Mouse (Mus musculus): ENCODE measurements around the gene Arhgef28. TPM values are rescaled to one million over a fixed set of nuclear protein-coding genes. Genes with fewer than 3 reads are reported as not detected.

Arhgef28 gene
- polyA plus RNA-seq, 1 experiment = 8.7 TPM

DNA sequence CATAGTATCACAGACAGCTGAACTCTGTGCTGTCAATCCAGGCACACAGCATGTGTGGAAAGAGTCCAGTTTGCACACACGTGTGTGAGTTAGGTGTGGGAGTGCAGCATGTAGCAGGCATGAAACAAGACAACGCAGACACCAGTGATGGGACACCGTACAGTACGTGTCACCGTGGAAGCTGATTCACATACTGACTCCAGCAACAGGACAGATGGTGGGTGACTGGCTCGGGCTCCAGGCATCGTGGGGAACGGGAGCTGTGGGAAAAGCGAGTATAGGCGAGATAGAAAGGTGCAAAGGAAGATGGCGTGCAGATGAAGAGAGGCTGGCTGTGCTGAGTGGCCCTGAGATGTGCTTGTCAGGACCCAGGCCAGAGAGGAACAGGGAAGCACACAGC is 23.9 kb downstream of the Arhgef28 start:
- no peak overlapping the region for H3K4me3 ChIP-seq (replicated peaks; ENCODE audit: insufficient read depth, low read depth, low read length)
- DNase-seq = no peak
- 53% methylated on average over 11 of the region's 11 CpGs for WGBS
- H3K27me3 ChIP-seq (ENCODE audit: control insufficient read depth, insufficient read depth, low read length) = no peaks in the 10 kb centered on the region
- no peaks in the 10 kb centered on the region for H3K4me1 ChIP-seq (ENCODE audit: control insufficient read depth, insufficient read depth, low read length)
- no peak overlapping the region for H3K27ac ChIP-seq (ENCODE audit: insufficient read depth, low read length)
- TF ChIP-seq POLR2A (IDR thresholded peaks at IDR 0.05; ENCODE audit: borderline replicate concordance, insufficient read depth, low read length) = no peak

DNA sequence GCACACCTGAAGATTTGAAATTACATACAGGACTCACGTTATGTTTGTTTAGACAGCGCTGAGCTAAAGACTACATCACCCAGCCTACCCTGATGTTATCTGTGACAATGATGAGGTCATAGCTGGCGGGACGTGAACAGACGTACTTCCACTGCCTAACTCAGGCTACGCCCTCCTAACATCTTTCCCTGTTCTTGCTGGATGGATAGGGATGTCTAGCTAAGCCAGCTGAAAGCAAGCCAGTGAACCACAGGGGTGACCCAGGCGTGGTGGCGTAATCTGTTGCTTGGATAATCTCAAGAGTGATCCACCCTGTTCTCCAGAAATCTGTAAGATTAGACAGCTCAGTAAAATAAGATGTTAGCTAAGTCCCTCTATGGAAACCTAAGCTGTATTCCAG is 25.6 kb downstream of the Arhgef28 start:
- Histone ChIP-seq H3K27ac (ENCODE audit: insufficient read depth, low read length) (no peak overlapping the region), H3K27me3 (ENCODE audit: control insufficient read depth, insufficient read depth, low read length) (no peaks in the 10 kb centered on the region), H3K4me3 (replicated peaks; ENCODE audit: insufficient read depth, low read depth, low read length) (no peak overlapping the region), H3K4me1 (ENCODE audit: control insufficient read depth, insufficient read depth, low read length) (no peaks in the 10 kb centered on the region)
- 65% methylated on average over 8 of the region's 8 CpGs for WGBS
- no peak for DNase-seq
- no peak for TF ChIP-seq POLR2A (IDR thresholded peaks at IDR 0.05; ENCODE audit: borderline replicate concordance, insufficient read depth, low read length)
- no peak for TF ChIP-seq CTCF (IDR thresholded peaks at IDR 0.05; ENCODE audit: borderline replicate concordance, insufficient read depth, low read depth, low read length)

DNA sequence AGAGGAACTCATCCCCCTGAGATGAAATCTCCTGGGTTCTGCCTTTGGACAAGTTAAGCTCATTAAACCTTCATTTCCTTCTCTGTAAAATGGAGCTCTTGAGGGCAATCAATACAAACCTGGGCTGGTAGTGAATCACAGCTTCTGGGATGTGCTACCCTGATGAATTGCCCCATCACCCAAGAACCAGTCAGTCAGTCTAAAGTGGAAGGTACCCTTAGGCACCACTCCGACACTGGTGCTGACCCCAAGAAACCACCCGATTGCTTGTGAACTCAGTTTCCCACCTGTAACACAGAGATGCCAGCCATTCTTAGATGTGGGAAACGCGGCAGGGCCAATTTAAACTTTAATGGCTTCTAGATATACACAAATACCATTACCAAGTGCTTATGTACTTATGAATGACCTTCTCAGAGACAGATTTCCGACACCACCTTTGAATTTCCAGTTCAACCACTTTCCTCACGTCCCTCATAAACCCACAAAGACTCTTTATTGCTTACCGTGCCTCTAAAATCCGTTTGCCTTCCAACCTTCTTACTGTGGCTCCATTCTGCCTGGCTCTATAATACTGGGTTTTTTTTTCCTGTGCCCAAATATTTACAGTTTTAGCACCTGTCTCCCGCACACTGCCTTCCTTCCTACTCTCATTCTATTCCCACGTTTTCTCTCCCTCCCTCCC is 30.8 kb downstream of the Arhgef28 start:
- no peak for DNase-seq
- no peak for TF ChIP-seq POLR2A (IDR thresholded peaks at IDR 0.05; ENCODE audit: borderline replicate concordance, insufficient read depth, low read length)
- H3K4me3 ChIP-seq (replicated peaks; ENCODE audit: insufficient read depth, low read depth, low read length) = no peak overlapping the region
- 78% methylated on average over 10 of the region's 10 CpGs for WGBS
- H3K27ac ChIP-seq (ENCODE audit: insufficient read depth, low read length) = no peak overlapping the region
- no peaks in the 10 kb centered on the region for H3K27me3 ChIP-seq (ENCODE audit: control insufficient read depth, insufficient read depth, low read length)
- no peaks in the 10 kb centered on the region for H3K4me1 ChIP-seq (ENCODE audit: control insufficient read depth, insufficient read depth, low read length)

DNA sequence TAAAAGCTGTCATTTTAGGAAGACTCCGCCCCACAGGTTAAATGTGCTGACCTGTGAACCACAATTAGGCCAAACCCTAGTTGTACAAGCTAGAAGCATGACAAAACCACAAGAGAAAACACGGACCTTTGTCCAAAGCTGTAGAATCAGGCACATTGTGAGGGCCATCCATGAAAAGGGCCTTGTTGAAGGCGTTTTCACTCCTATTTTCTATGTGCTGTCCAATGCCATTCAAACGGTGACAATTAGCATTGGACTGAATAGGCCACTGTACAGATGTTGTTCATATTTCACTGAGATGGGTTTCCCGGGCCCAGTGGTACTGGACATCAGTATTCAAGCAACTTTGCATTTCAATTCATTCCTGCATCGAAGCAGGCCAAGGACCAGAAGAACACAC is 33.2 kb downstream of the Arhgef28 start:
- no peak overlapping the region for H3K4me3 ChIP-seq (replicated peaks; ENCODE audit: insufficient read depth, low read depth, low read length)
- no peak for DNase-seq
- no peak overlapping the region; the same call in 1 of the 2 replicates for H3K27ac ChIP-seq (ENCODE audit: insufficient read depth, low read length)
- no peaks in the 10 kb centered on the region for H3K4me1 ChIP-seq (ENCODE audit: control insufficient read depth, insufficient read depth, low read length)
- 79% methylated on average over 6 of the region's 6 CpGs for WGBS
- TF ChIP-seq CTCF (IDR thresholded peaks at IDR 0.05; ENCODE audit: borderline replicate concordance, insufficient read depth, low read depth, low read length) (no peak), POLR2A (IDR thresholded peaks at IDR 0.05; ENCODE audit: borderline replicate concordance, insufficient read depth, low read length) (no peak)
- H3K27me3 ChIP-seq (ENCODE audit: control insufficient read depth, insufficient read depth, low read length) = no peaks in the 10 kb centered on the region

DNA sequence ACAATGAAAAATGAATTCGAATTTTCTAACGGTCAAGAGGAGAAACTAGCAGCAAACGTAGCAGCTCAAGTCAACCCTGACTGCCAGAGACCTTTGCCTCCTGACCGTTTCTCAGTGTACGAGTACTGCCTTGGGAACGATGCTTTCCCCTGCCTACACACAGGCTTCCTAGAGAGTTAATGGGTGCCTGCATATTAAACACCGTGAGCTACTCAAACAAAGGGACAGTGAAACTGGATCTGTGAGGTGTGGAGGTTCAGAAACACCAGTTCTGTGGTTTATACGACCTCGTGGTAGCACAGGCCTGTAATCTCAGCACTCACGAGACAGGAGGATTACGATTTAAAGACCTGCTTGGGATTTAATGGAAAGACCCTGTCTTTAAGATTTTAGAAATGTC is 33.9 kb downstream of the Arhgef28 start:
- Histone ChIP-seq H3K4me3 (replicated peaks; ENCODE audit: insufficient read depth, low read depth, low read length) (no peak overlapping the region), H3K27me3 (ENCODE audit: control insufficient read depth, insufficient read depth, low read length) (no peaks in the 10 kb centered on the region), H3K4me1 (ENCODE audit: control insufficient read depth, insufficient read depth, low read length) (no peaks in the 10 kb centered on the region), H3K27ac (ENCODE audit: insufficient read depth, low read length) (no peak overlapping the region; the same call in 1 of the 2 replicates)
- DNase-seq = no peak
- TF ChIP-seq POLR2A (IDR thresholded peaks at IDR 0.05; ENCODE audit: borderline replicate concordance, insufficient read depth, low read length) (no peak), CTCF (IDR thresholded peaks at IDR 0.05; ENCODE audit: borderline replicate concordance, insufficient read depth, low read depth, low read length) (no peak)
- WGBS = 82% methylated on average over 11 of the region's 11 CpGs

DNA sequence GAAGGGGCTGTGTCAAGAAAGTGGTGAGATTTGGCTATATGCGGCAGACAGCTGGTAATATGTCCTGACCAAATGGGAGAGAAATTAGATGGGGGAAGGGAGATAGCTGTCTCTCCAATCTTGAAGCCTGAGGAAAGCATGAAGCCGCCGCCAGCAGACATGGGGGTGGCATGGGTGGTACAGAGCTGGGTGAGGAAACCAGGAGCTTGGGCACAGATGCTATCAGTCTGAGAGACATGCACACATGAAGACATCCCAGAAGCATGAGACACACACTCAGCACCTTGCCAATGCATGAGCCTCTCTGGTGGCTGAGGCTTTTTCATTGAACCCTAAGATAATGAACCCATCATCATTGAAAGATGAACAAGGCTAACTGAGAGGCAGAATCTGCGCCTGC is 34.5 kb downstream of the Arhgef28 start:
- no peaks in the 10 kb centered on the region for H3K27me3 ChIP-seq (ENCODE audit: control insufficient read depth, insufficient read depth, low read length)
- no peak overlapping the region for H3K4me3 ChIP-seq (replicated peaks; ENCODE audit: insufficient read depth, low read depth, low read length)
- H3K4me1 ChIP-seq (ENCODE audit: control insufficient read depth, insufficient read depth, low read length) = no peaks in the 10 kb centered on the region
- WGBS = 88% methylated on average over 4 of the region's 4 CpGs
- DNase-seq = no peak
- TF ChIP-seq POLR2A (IDR thresholded peaks at IDR 0.05; ENCODE audit: borderline replicate concordance, insufficient read depth, low read length) (no peak), CTCF (IDR thresholded peaks at IDR 0.05; ENCODE audit: borderline replicate concordance, insufficient read depth, low read depth, low read length) (no peak)
- no peak overlapping the region for H3K27ac ChIP-seq (ENCODE audit: insufficient read depth, low read length)

DNA sequence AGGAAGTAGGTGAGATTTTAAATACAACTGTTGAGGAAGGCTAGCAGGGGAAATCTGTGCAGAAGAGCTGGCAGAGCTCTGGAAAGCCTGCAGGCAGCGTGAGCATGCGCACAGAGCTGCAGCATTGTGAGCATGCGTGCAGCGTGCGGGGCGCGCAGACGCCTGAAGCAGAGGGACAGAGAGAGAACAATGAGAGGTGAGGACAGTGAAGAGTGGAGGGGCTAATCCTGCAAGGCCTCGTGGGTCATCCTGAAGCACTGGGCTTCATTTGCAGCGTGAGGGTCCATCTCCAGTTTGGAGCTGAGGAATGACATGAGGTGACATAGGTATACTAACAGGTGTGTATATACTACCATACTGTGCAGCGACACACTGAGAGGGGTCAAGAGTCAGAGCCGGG is 35.0 kb downstream of the Arhgef28 start:
- WGBS = 85% methylated on average over 12 of the region's 12 CpGs
- Histone ChIP-seq H3K27ac (ENCODE audit: insufficient read depth, low read length) (no peak overlapping the region), H3K4me1 (ENCODE audit: control insufficient read depth, insufficient read depth, low read length) (no peaks in the 10 kb centered on the region), H3K27me3 (ENCODE audit: control insufficient read depth, insufficient read depth, low read length) (no peaks in the 10 kb centered on the region), H3K4me3 (replicated peaks; ENCODE audit: insufficient read depth, low read depth, low read length) (peak overlapping the region; percentile 0)
- DNase-seq = peak in 1 of 2 experiments; percentile 7
- no peak for TF ChIP-seq POLR2A (IDR thresholded peaks at IDR 0.05; ENCODE audit: borderline replicate concordance, insufficient read depth, low read length)
- TF ChIP-seq CTCF (IDR thresholded peaks at IDR 0.05; ENCODE audit: borderline replicate concordance, insufficient read depth, low read depth, low read length) = no peak

DNA sequence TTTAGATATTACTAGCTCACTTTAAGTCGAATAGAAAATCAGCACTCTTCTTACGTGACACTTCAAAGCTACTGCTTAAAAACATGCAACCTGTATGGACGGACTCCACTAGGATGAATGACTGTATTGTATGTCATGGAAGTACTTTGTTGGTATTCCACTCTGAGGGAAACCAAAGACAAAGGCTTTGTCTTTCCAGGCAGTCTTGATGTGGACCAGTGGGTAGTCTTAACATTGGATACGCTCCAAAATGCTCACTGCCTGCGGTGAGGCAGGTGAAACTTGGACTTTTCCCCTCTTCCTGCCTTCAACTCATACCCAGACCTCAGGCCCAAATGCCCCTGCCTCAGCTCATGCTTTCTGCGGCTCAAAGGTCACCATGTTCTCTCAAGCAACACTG is 41.4 kb downstream of the Arhgef28 start:
- TF ChIP-seq CTCF (IDR thresholded peaks at IDR 0.05; ENCODE audit: borderline replicate concordance, insufficient read depth, low read depth, low read length) (no peak), POLR2A (IDR thresholded peaks at IDR 0.05; ENCODE audit: borderline replicate concordance, insufficient read depth, low read length) (no peak)
- Histone ChIP-seq H3K4me1 (ENCODE audit: control insufficient read depth, insufficient read depth, low read length) (no peaks in the 10 kb centered on the region), H3K27ac (ENCODE audit: insufficient read depth, low read length) (no peak overlapping the region), H3K27me3 (ENCODE audit: control insufficient read depth, insufficient read depth, low read length) (no peaks in the 10 kb centered on the region), H3K4me3 (replicated peaks; ENCODE audit: insufficient read depth, low read depth, low read length) (no peak overlapping the region)
- no peak for DNase-seq
- 73% methylated on average over 6 of the region's 6 CpGs for WGBS
